ENCODE assay signal across 8 mouse cellular contexts in genomic region chr16:22807468-22808070, GRCm38 (mm10). TPM values are rescaled to one million over a fixed set of nuclear protein-coding genes. Genes with fewer than 3 reads are reported as not detected.
DNase-seq lines count a peak whose midpoint lies in the region; ATAC-seq and TF ChIP-seq lines count a peak whose summit lies in the region.

No protein-coding gene starts in this region.

- H3K27ac ChIP-seq in cerebellum, adult 2 months (ENCODE audit: insufficient read depth, low read length): no peak overlapping the region
- no peak overlapping the region for H3K27ac ChIP-seq in intestine, postnatal 0 days (ENCODE audit: low read depth, low read length)
- no peak overlapping the region for H3K27ac ChIP-seq in liver, embryonic 11.5 days (ENCODE audit: low read depth, low read length)

- H3K4me3 ChIP-seq in cerebellum, adult 2 months (replicated peaks; ENCODE audit: insufficient read depth, low read depth, low read length): peak overlapping the region; percentile 55
- no peak overlapping the region for H3K4me3 ChIP-seq in intestine, postnatal 0 days (ENCODE audit: low read depth, low read length)
- H3K4me3 ChIP-seq in liver, embryonic 11.5 days (ENCODE audit: low read depth, low read length): no peak overlapping the region
- H3K4me3 ChIP-seq in myocyte: no peak overlapping the region

- no peak for TF ChIP-seq POLR2A in cerebellum, adult 2 months (IDR thresholded peaks at IDR 0.05; ENCODE audit: borderline replicate concordance, insufficient read depth, low read length)
- TF ChIP-seq POLR2A in myocyte (IDR thresholded peaks at IDR 0.05; ENCODE audit: insufficient read length, low read depth): no peak

- H3K4me2 ChIP-seq in intestine, postnatal 0 days (replicated peaks; ENCODE audit: low read depth): peak overlapping the region; percentile 37; the same call in 1 of the 2 replicates
- peak overlapping the region; percentile 35 for H3K4me2 ChIP-seq in liver, embryonic 11.5 days
- H3K4me2 ChIP-seq in myocyte (ENCODE audit: low read depth): peak overlapping the region; percentile 22

- DNase-seq in urinary bladder, adult 18-20 months (ENCODE audit: low spot score in 2 of 2): peak; percentile 13 to 28
- DNase-seq in urinary bladder, adult 2 months (ENCODE audit: low spot score): no peak
- DNase-seq in cerebellum, adult 2 months: peak; percentile 77 to 78
- peak; percentile 22 to 82 for DNase-seq in frontal cortex, adult 2 months (ENCODE audit: extremely low spot score in 1 of 2, low spot score in 1 of 2)
- no peak for DNase-seq in liver, embryonic 11.5 days (ENCODE audit: low spot score)
- DNase-seq in thymus, postnatal 0 days (ENCODE audit: low spot score): peak; percentile 56

- H3K9ac ChIP-seq in intestine, postnatal 0 days (ENCODE audit: low read depth, low read length): no peak overlapping the region
- H3K9ac ChIP-seq in liver, embryonic 11.5 days (ENCODE audit: low read depth, low read length): no peak overlapping the region

- no peak for ATAC-seq in intestine, postnatal 0 days
- ATAC-seq in liver, embryonic 11.5 days (replicated peaks; ENCODE audit: low FRiP score): no peak

- no peaks in the 10 kb centered on the region for H3K9me3 ChIP-seq in intestine, postnatal 0 days (ENCODE audit: control insufficient read depth)
- no peaks in the 10 kb centered on the region for H3K9me3 ChIP-seq in liver, embryonic 11.5 days (ENCODE audit: control insufficient read depth, low read length)

- H3K27me3 ChIP-seq in cerebellum, adult 2 months (ENCODE audit: control insufficient read depth, insufficient read depth, low read length): no peaks in the 10 kb centered on the region
- H3K27me3 ChIP-seq in intestine, postnatal 0 days (replicated peaks; ENCODE audit: control insufficient read depth, insufficient read depth, low read length): no peaks in the 10 kb centered on the region
- H3K27me3 ChIP-seq in liver, embryonic 11.5 days (replicated peaks; ENCODE audit: control insufficient read depth, insufficient read depth, low read length): no peaks in the 10 kb centered on the region
- peaks cover 11% of the 10 kb centered on the region for H3K27me3 ChIP-seq in myocyte (ENCODE audit: control insufficient read depth, insufficient read depth, insufficient read length)

- peak; percentile 50 for TF ChIP-seq CTCF in cerebellum, adult 2 months (IDR thresholded peaks at IDR 0.05; ENCODE audit: borderline replicate concordance, insufficient read depth, low read depth, low read length)
- TF ChIP-seq CTCF in intestine, postnatal 0 days (IDR thresholded peaks at IDR 0.05; ENCODE audit: low read depth): peak; percentile 78

- no peaks in the 10 kb centered on the region for H3K36me3 ChIP-seq in intestine, postnatal 0 days (ENCODE audit: control insufficient read depth, insufficient read depth)
- H3K36me3 ChIP-seq in liver, embryonic 11.5 days (ENCODE audit: control insufficient read depth, insufficient read depth, low read length): no peaks in the 10 kb centered on the region
- H3K36me3 ChIP-seq in myocyte (ENCODE audit: control insufficient read depth, insufficient read depth): no peaks in the 10 kb centered on the region

- H3K4me1 ChIP-seq in cerebellum, adult 2 months (ENCODE audit: control insufficient read depth, insufficient read depth, low read length): 0 out of 2 replicates have a peak, but pooled peaks cover 6% of the 10 kb centered on the region
- no peaks in the 10 kb centered on the region for H3K4me1 ChIP-seq in intestine, postnatal 0 days (replicated peaks; ENCODE audit: control insufficient read depth, insufficient read depth, low read length)
- H3K4me1 ChIP-seq in liver, embryonic 11.5 days (replicated peaks; ENCODE audit: control insufficient read depth, insufficient read depth, low read length): no peaks in the 10 kb centered on the region

- H3K79me2 ChIP-seq in myocyte (ENCODE audit: control insufficient read depth, insufficient read depth): no peaks in the 10 kb centered on the region

- WGBS in cerebellum, adult 2 months: 9% methylated on average over 17 of the region's 17 CpGs
- 13% methylated on average over 17 of the region's 17 CpGs for WGBS in intestine, postnatal 0 days
- 14% methylated on average over 17 of the region's 17 CpGs for WGBS in liver, embryonic 11.5 days

- no peak overlapping the region for H3ac ChIP-seq in myocyte (ENCODE audit: control insufficient read depth, insufficient read length)

TF ChIP-seq in myocyte, 11 proteins besides CTCF, POLR2A, EP300 and RAD21:
- no peak for TF ChIP-seq MYOG (IDR thresholded peaks at IDR 0.05; ENCODE audit: control insufficient read depth in 1 of 3, insufficient read depth in 1 of 3, insufficient read length in 2 of 3, low read depth in 2 of 3)
- TF ChIP-seq MAX (IDR thresholded peaks at IDR 0.05; ENCODE audit: low read depth): no peak
- no peak for TF ChIP-seq TCF12 (IDR thresholded peaks at IDR 0.05; ENCODE audit: insufficient read depth, poor library complexity, severe bottlenecking)
- no peak for TF ChIP-seq SRF (IDR thresholded peaks at IDR 0.05; ENCODE audit: control insufficient read depth, insufficient read length, low read depth)
- TF ChIP-seq USF1 (IDR thresholded peaks at IDR 0.05; ENCODE audit: low read depth): no peak
- TF ChIP-seq MYOD1 (IDR thresholded peaks at IDR 0.05; ENCODE audit: control insufficient read depth in 1 of 3, insufficient read length in 2 of 3, low read depth in 2 of 3): no peak
- no peak for TF ChIP-seq TCF3 (IDR thresholded peaks at IDR 0.05; ENCODE audit: insufficient read length, low read depth)

RNA-seq across cellular contexts. Expression of gene Crygs, which starts 3.8 kb away (rescaled TPM):
- polyA plus RNA-seq in urinary bladder, adult 2 months (2012; rRNA removed): not detected in 2 replicates
- 0.38 TPM in 2 replicates for polyA plus RNA-seq in cerebellum, adult 2 months (2012; rRNA removed)
- 0.18 TPM in 1 of 2 replicates, not detected in the other for polyA plus RNA-seq in frontal cortex, adult 2 months (2012; rRNA removed)
- polyA plus RNA-seq in intestine, postnatal 0 days (2015; fragmentation: Nextera tagmentation; extraction: Ambion mirVana): not detected in 2 replicates
- not detected in 2 replicates for polyA plus RNA-seq in liver, embryonic 11.5 days (2014; fragmentation: Nextera tagmentation; extraction: Ambion mirVana)
- not detected for polyA plus RNA-seq in myocyte (2012; fragmentation: generic; extraction: Trizol)
- polyA plus RNA-seq in thymus, postnatal 0 days (2015; fragmentation: Nextera tagmentation; extraction: Ambion mirVana): 0.38 TPM in 1 of 2 replicates, not detected in the other

RNA-seq across cellular contexts. Expression of gene Tbccd1, which starts 49.9 kb away (rescaled TPM):
- polyA plus RNA-seq in urinary bladder, adult 2 months (2012; rRNA removed): 19.8 and 23.6 TPM in 2 replicates
- polyA plus RNA-seq in cerebellum, adult 2 months (2012; rRNA removed): 20.2 and 21.5 TPM in 2 replicates
- polyA plus RNA-seq in frontal cortex, adult 2 months (2012; rRNA removed): 16.2 and 19.2 TPM in 2 replicates
- 14.0 and 14.7 TPM in 2 replicates for polyA plus RNA-seq in intestine, postnatal 0 days (2015; fragmentation: Nextera tagmentation; extraction: Ambion mirVana)
- polyA plus RNA-seq in liver, embryonic 11.5 days (2014; fragmentation: Nextera tagmentation; extraction: Ambion mirVana): 44.8 and 47.3 TPM in 2 replicates
- polyA plus RNA-seq in myocyte (2012; fragmentation: generic; extraction: Trizol): 9.3 TPM
- polyA plus RNA-seq in thymus, postnatal 0 days (2015; fragmentation: Nextera tagmentation; extraction: Ambion mirVana): 21.1 and 21.8 TPM in 2 replicates

RNA-seq across cellular contexts. Expression of gene Dnajb11, which starts 50.1 kb away (rescaled TPM):
- 43.5 and 45.6 TPM in 2 replicates for polyA plus RNA-seq in urinary bladder, adult 2 months (2012; rRNA removed)
- polyA plus RNA-seq in cerebellum, adult 2 months (2012; rRNA removed): 41.3 and 44.8 TPM in 2 replicates
- 42.9 and 43.0 TPM in 2 replicates for polyA plus RNA-seq in frontal cortex, adult 2 months (2012; rRNA removed)
- polyA plus RNA-seq in intestine, postnatal 0 days (2015; fragmentation: Nextera tagmentation; extraction: Ambion mirVana): 119 and 122 TPM in 2 replicates
- polyA plus RNA-seq in liver, embryonic 11.5 days (2014; fragmentation: Nextera tagmentation; extraction: Ambion mirVana): 125 and 131 TPM in 2 replicates
- 77.1 TPM for polyA plus RNA-seq in myocyte (2012; fragmentation: generic; extraction: Trizol)
- 93.9 and 101 TPM in 2 replicates for polyA plus RNA-seq in thymus, postnatal 0 days (2015; fragmentation: Nextera tagmentation; extraction: Ambion mirVana)

Comparison
In these comparisons a context has a peak if more than half of its experiments do, and no peak if none do; other contexts are left out.
1. DNase-seq: peak in urinary bladder, adult 18-20 months (2 of 2), cerebellum, adult 2 months (2 of 2), frontal cortex, adult 2 months (2 of 2) and thymus, postnatal 0 days (single experiment); none in urinary bladder, adult 2 months (single experiment) and liver, embryonic 11.5 days (single experiment).
2. Peak in every context shown above with its lines, with median percentiles within 50 percentile points of each other: H3K4me2 ChIP-seq.